Mouse (Mus musculus) ES-E14 (cell line): ENCODE measurements around the gene Rab44.

Experiments
- CHD2 ChIP-seq: IDR thresholded peaks from 2 replicates; pipeline ENCODE4 v1.6.1; 2014; ENCODE audit warnings: mild to moderate bottlenecking, low read depth, low read length, inconsistent platforms
- HCFC1 ChIP-seq: IDR thresholded peaks from 2 replicates; pipeline ENCODE4 v1.6.1; 2012; ENCODE audit warnings: low read length, inconsistent platforms, borderline replicate concordance; ENCODE audit not compliant: insufficient read depth
- MAFK ChIP-seq: IDR thresholded peaks from 2 replicates; pipeline ENCODE4 v1.6.1; 2014; ENCODE audit warnings: mild to moderate bottlenecking, low read depth, low read length, inconsistent platforms; ENCODE audit not compliant: insufficient read depth
- ZC3H11A ChIP-seq: IDR thresholded peaks from 2 replicates; pipeline ENCODE4 v1.6.1; 2012; ENCODE audit warnings: low read depth, mild to moderate bottlenecking, inconsistent platforms, low read length, borderline replicate concordance
- ZNF384 ChIP-seq: IDR thresholded peaks from 2 replicates; pipeline ENCODE4 v1.6.1; 2012; ENCODE audit warnings: low read depth, low read length, inconsistent platforms

DNA sequence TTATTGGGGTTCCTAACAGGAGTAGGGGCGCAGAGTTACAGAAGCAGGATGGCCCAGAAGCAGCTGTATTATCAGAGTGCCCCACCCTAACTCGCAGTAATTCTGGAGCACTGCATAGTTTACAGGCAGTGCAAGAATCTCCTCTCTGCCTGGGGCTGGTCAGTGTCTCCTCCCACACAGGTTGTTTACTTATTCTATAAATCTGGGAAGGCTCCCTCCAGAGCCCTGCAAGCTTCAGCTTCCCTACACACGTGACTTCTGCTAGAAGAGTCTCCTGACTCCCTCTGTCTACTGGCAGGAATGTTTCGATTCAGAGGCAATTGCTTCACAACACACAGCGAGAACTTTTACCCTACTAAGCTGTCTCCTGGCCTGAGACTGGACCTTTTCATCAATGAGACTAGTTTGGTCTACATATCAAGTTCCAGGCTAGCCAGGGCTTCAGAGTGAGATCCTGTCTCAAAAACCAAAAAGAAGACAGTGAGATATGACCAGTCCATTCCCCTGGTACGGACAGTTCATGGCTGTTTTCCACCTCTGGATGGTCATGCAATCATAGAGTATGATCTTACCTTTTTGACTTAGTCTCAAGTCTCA lies 9.7 kb downstream of the Rab44 start:
- TF ChIP-seq ZC3H11A (no peak), MAFK (no peak), ZNF384 (no peak), CHD2 (no peak), HCFC1 (no peak)
